Mouse (Mus musculus) myocyte (in vitro differentiated cells): ENCODE measurements around the gene Pacrg.

Experiments used
- CEBPB ChIP-seq: IDR thresholded peaks from 2 replicates; pipeline ENCODE4 v1.6.1; 2011; ENCODE audit warnings: mild to moderate bottlenecking, moderate library complexity; ENCODE audit not compliant: poor library complexity, insufficient read depth, severe bottlenecking
- MAX ChIP-seq: IDR thresholded peaks from one replicate; pipeline ENCODE4 v1.6.1; 2011; ENCODE audit warnings: low read depth, mild to moderate bottlenecking, control low read depth
- MYOD1 ChIP-seq, 3 experiments: IDR thresholded peaks; one replicate each; pipeline ENCODE4 v1.6.1; 2011; ENCODE audit warnings: control low read depth in 2 of 3, low read depth in 2 of 3, mild to moderate bottlenecking in 2 of 3, moderate library complexity in 1 of 3; ENCODE audit not compliant: insufficient read length in 2 of 3, control insufficient read depth in 1 of 3
- POLR2A ChIP-seq: IDR thresholded peaks from one replicate; pipeline ENCODE4 v1.6.1; 2011; ENCODE audit warnings: low read depth, mild to moderate bottlenecking, control low read depth, moderate library complexity; ENCODE audit not compliant: insufficient read length
- USF1 ChIP-seq: IDR thresholded peaks from one replicate; pipeline ENCODE4 v1.6.1; 2011; ENCODE audit warnings: low read depth, mild to moderate bottlenecking, control low read depth, moderate library complexity

DNA sequence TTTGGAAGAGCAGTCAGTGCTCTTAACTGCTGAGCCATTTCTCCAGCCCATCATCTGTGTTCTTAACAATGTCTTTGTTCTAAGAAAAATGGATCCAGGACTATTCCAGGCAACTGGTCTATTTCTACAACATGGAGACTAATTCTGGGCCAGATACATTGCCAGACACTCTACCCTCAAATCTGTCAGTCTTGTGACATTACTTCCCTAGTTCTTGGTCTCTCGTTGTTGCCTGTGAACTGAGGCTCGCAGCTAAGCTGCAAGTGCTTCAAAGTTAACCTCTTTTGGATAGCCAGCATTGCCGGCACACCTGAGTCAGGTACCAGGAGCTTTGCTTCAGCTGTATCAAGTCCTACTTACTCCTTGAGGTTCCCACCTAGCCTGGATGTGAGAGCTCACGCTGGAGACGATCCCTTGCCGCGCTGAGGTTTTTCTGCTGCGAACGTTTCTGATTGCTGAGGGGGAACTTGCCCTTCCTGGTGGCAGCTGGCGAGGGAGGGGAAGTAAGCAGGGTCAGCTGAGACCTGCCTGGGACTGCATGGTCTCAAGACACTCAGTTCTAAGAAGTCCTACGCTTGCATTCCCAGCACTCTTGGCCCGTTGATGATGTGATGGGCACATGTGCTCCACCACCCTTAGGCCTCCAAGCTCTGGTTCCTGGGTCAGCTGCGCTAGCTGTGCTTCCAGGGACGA is 447.6 kb downstream of the Pacrg start:
- TF ChIP-seq USF1: no peak
- TF ChIP-seq CEBPB: no peak
- no peak for TF ChIP-seq POLR2A
- no peak for TF ChIP-seq MAX
- no peak for TF ChIP-seq MYOD1 (IDR thresholded peaks at IDR 0.05; ENCODE audit: control insufficient read depth in 1 of 3, insufficient read length in 2 of 3, low read depth in 2 of 3)
